Mouse (Mus musculus) MEL (cell line): ENCODE data around the gene Olfr698.

Experiments
- CHD1 ChIP-seq: IDR thresholded peaks from 2 replicates; pipeline ENCODE4 v1.6.1; 2012; ENCODE audit warnings: low read depth, mild to moderate bottlenecking, inconsistent platforms, low read length, improper control_type of control experiment
- EP300 ChIP-seq, 2 experiments: IDR thresholded peaks; 2 replicates each; pipeline ENCODE4 v1.6.1; 2011; ENCODE audit warnings: improper control_type of control experiment in 2 of 2, low read length in 2 of 2, low read depth in 1 of 2, mild to moderate bottlenecking in 1 of 2

- no peak for TF ChIP-seq CHD1
- no peak for TF ChIP-seq EP300 (IDR thresholded peaks at IDR 0.05; ENCODE audit: low read depth in 1 of 2, low read length in 2 of 2)
Observed at GRCm38 (mm10) chr7:106793098-106793497, 37.9 kb upstream of the Olfr698 start, which contains the start of gene Olfr699.
